Mouse (Mus musculus): Measurements from ENCODE around the gene Cuedc2. TPM values are rescaled to one million over a fixed set of nuclear protein-coding genes. Genes with fewer than 3 reads are reported as not detected.

The Cuedc2 gene
- polyA plus RNA-seq, 1 experiment = 69.8 TPM

DNA sequence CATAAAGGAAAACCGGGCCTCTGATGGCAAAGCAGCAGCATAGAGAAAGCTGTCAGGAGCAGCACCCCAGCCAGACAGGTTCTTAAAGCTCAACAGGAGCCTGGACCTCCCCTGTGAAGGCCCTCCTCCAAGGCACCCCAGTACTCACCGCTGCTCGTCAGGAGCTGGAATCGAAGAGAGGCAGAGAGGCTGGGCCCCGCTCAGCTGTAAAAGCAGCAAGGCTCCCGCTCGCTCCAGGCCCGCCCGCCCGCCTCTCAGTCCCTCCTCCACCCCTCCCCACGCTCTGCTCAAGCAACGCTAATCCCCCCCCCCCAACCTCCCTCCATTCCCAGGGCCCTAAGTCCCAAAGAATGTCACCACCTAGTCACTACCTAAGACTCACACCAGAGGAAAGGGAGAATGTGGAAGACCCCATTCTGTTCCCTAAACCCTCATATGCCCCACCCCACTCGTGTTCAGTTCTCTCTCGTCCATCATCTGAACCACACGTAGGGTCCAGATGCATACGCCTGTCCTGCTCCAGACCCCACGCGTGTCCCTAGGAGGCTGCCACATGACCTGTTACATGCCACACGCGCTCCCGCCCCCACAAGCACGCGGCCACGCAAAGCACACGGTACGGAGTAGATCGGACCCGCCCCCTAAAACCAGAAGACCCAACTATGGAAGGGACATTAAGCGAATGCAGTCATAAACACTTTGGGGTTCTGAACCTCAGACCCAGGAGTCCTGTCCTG lies 12.3 kb downstream of the Cuedc2 start:
- Histone ChIP-seq H3K27me3 (replicated peaks; ENCODE audit: control insufficient read depth, insufficient read depth, low read length) (no peaks in the 10 kb centered on the region), H3K4me1 (ENCODE audit: control insufficient read depth, insufficient read depth, low read length) (peaks cover 6% of the 10 kb centered on the region; the same call in 1 of the 2 replicates), H3K4me3 (ENCODE audit: insufficient read depth, low read depth, low read length) (no peak overlapping the region), H3K36me3 (ENCODE audit: control insufficient read depth, insufficient read depth, low read length) (no peaks in the 10 kb centered on the region), H3K27ac (ENCODE audit: insufficient read depth, low read depth, low read length) (no peak overlapping the region)
- 16% methylated on average over 29 of the region's 29 CpGs for WGBS
- DNase-seq = no peak
- TF ChIP-seq POLR2A (IDR thresholded peaks at IDR 0.05; ENCODE audit: low read depth, low read length) (no peak), CTCF (conservative IDR thresholded peaks at IDR 0.05; ENCODE audit: insufficient read depth, insufficient read length, low read depth, low read length) (no peak)

DNA sequence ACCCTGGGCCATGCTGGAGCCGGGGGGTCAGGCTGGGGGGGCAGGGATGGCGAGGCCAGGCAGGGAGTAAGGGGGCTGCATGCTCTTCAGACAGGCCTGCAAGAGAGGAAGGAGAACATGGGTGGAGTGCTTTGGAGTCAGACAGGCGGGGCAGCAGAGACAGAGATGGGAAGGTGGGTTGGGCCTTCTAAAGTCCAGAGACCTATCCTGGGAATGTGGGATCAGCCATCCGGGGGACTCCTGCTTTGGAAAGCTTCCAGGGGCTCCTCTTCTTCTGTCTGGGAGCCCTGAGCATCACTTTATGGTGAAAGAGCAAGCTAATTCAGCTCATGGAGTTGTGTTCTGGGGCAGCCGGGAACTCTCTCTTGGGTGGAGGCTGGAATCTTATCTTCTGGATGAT lies 13.6 kb downstream of the Cuedc2 start:
- Histone ChIP-seq H3K36me3 (ENCODE audit: control insufficient read depth, insufficient read depth, low read length) (no peaks in the 10 kb centered on the region), H3K4me3 (ENCODE audit: insufficient read depth, low read depth, low read length) (no peak overlapping the region), H3K27ac (ENCODE audit: insufficient read depth, low read depth, low read length) (no peak overlapping the region), H3K27me3 (replicated peaks; ENCODE audit: control insufficient read depth, insufficient read depth, low read length) (no peaks in the 10 kb centered on the region), H3K4me1 (ENCODE audit: control insufficient read depth, insufficient read depth, low read length) (peaks cover 6% of the 10 kb centered on the region; the same call in 1 of the 2 replicates)
- TF ChIP-seq CTCF (conservative IDR thresholded peaks at IDR 0.05; ENCODE audit: insufficient read depth, insufficient read length, low read depth, low read length) (no peak), POLR2A (IDR thresholded peaks at IDR 0.05; ENCODE audit: low read depth, low read length) (no peak)
- 71% methylated on average over 5 of the region's 5 CpGs for WGBS
- DNase-seq = no peak

DNA sequence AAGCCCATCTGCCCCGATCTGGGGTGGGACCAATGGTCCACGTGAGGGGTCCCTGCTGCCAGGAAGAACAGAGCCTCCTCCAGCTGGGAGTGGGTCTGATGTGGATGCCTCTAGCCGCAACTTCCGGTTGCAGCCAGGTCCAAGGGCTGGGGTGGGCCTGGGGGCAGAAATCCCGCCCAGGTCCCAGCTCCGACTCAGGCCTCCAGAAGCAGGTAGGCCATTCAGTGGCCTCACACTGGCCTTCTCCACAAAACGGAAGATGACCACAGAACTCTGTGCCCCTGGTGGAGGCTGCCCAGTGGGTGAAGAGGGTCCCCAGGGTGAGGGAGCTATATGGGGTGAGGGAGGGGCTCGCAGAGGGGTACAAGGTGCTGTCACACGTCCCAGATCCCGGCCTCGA lies 14.1 kb downstream of the Cuedc2 start:
- no peak overlapping the region for H3K4me3 ChIP-seq (ENCODE audit: insufficient read depth, low read depth, low read length)
- no peak overlapping the region for H3K27ac ChIP-seq (ENCODE audit: insufficient read depth, low read depth, low read length)
- DNase-seq = no peak
- TF ChIP-seq POLR2A (IDR thresholded peaks at IDR 0.05; ENCODE audit: low read depth, low read length) (no peak), CTCF (conservative IDR thresholded peaks at IDR 0.05; ENCODE audit: insufficient read depth, insufficient read length, low read depth, low read length) (no peak)
- no peaks in the 10 kb centered on the region for H3K36me3 ChIP-seq (ENCODE audit: control insufficient read depth, insufficient read depth, low read length)
- peaks cover 6% of the 10 kb centered on the region; the same call in 1 of the 2 replicates for H3K4me1 ChIP-seq (ENCODE audit: control insufficient read depth, insufficient read depth, low read length)
- WGBS = 69% methylated on average over 11 of the region's 11 CpGs
- H3K27me3 ChIP-seq (replicated peaks; ENCODE audit: control insufficient read depth, insufficient read depth, low read length) = no peaks in the 10 kb centered on the region

DNA sequence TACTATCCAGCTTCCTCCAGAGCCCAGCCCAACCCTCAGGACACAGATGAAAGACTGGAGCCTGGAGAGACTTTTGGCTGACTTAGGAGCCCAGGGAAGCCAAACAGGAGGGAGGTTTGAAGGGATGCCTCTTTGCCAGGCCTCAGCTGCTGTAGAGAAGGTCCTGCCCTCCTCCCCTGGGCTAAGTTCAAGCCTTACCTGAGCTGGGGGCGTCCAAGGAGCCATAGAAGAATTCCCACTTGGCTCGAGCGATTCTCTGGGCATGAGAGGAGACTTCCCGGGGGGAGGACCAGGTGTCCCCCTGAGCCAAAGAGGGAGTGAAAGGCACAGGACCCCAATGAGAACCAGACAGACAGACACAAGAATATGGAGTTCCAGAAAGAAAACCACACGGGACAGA lies 14.8 kb downstream of the Cuedc2 start:
- Histone ChIP-seq H3K4me3 (ENCODE audit: insufficient read depth, low read depth, low read length) (no peak overlapping the region), H3K4me1 (ENCODE audit: control insufficient read depth, insufficient read depth, low read length) (peaks cover 6% of the 10 kb centered on the region; the same call in 1 of the 2 replicates), H3K27ac (ENCODE audit: insufficient read depth, low read depth, low read length) (no peak overlapping the region), H3K27me3 (replicated peaks; ENCODE audit: control insufficient read depth, insufficient read depth, low read length) (no peaks in the 10 kb centered on the region), H3K36me3 (ENCODE audit: control insufficient read depth, insufficient read depth, low read length) (no peaks in the 10 kb centered on the region)
- WGBS = 64% methylated on average over 5 of the region's 5 CpGs
- TF ChIP-seq CTCF (conservative IDR thresholded peaks at IDR 0.05; ENCODE audit: insufficient read depth, insufficient read length, low read depth, low read length) = no peak
- DNase-seq = no peak

DNA sequence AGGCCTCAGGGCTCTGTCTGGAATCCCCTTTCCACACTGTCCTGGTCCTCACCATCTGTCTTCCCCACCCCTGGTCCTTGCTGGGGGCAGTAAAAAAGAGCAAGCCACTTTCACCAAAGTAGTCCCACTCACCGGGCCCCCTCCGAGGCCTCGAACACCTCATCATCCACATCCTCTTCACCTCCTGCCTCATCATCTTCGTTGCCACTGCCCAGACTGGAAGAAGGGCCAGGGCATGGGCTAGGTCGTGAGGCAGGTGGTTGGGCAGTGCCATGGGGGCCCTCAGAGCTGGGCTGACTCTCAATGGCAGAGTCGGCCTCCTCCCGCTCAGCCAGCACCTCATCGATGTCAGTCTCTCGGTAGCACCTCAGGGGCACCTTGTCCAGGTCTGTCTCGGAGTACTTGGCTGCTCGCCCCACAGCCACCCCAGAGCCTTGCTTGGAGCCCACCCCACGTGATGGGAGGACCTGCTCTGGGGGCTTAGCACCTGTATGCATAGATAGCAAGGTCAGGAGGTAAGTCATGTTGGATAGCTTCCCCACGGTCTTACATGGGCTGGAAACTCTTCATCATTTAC lies 15.4 kb downstream of the Cuedc2 start:
- WGBS = 72% methylated on average over 13 of the region's 13 CpGs
- Histone ChIP-seq H3K4me1 (ENCODE audit: control insufficient read depth, insufficient read depth, low read length) (peaks cover 6% of the 10 kb centered on the region; the same call in 1 of the 2 replicates), H3K4me3 (ENCODE audit: insufficient read depth, low read depth, low read length) (no peak overlapping the region), H3K36me3 (ENCODE audit: control insufficient read depth, insufficient read depth, low read length) (no peaks in the 10 kb centered on the region), H3K27ac (ENCODE audit: insufficient read depth, low read depth, low read length) (no peak overlapping the region), H3K27me3 (replicated peaks; ENCODE audit: control insufficient read depth, insufficient read depth, low read length) (no peaks in the 10 kb centered on the region)
- TF ChIP-seq POLR2A (IDR thresholded peaks at IDR 0.05; ENCODE audit: low read depth, low read length) (no peak), CTCF (conservative IDR thresholded peaks at IDR 0.05; ENCODE audit: insufficient read depth, insufficient read length, low read depth, low read length) (no peak)
- DNase-seq = no peak

DNA sequence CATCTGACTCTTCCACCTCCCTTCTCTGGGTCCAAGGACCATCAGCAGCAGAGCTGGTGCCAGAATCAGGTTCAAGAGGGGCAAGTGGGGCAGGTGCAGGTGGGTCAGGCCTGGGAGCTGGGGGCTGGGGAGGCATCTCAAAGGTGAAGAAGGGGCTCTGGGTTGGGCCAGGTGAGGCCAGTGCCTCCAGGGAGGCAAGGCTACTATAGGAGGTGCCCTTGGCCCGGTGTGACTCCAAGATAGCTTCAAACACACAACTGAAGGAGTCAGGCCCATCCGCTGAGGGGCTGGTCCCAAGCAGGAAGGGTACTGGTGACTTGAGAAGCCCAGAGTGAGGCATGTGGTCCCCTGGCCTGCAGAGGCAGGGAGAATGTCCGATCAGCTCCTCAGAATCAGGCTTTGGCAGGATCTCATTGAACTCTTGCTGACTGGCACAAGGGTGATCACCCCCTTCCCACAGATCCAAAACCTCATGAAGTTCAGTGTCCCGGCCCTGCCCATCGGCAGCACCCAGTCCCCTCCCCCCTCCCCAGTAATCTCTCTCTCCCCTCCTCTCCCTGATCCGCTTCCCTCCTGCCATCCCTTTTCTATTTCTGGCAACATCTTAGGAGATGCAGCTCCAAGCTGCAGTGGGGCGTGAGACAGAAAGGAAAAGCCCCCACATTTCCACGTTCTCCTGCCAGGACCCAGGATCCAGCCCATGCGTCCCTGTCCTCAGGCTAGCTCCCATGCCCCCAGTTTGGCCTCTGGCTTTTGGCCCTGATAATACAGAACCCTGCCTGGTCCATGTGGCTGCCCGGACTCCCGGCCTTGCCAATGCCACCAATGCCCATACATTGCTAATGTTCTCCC lies 16.1 kb downstream of the Cuedc2 start:
- no peak for TF ChIP-seq POLR2A (IDR thresholded peaks at IDR 0.05; ENCODE audit: low read depth, low read length)
- TF ChIP-seq CTCF (conservative IDR thresholded peaks at IDR 0.05; ENCODE audit: insufficient read depth, insufficient read length, low read depth, low read length) = no peak
- no peak overlapping the region for H3K27ac ChIP-seq (ENCODE audit: insufficient read depth, low read depth, low read length)
- no peaks in the 10 kb centered on the region for H3K36me3 ChIP-seq (ENCODE audit: control insufficient read depth, insufficient read depth, low read length)
- DNase-seq = no peak
- no peaks in the 10 kb centered on the region for H3K27me3 ChIP-seq (replicated peaks; ENCODE audit: control insufficient read depth, insufficient read depth, low read length)
- no peak overlapping the region for H3K4me3 ChIP-seq (ENCODE audit: insufficient read depth, low read depth, low read length)
- peaks cover 4% of the 10 kb centered on the region; the same call in 1 of the 2 replicates for H3K4me1 ChIP-seq (ENCODE audit: control insufficient read depth, insufficient read depth, low read length)
- 63% methylated on average over 11 of the region's 11 CpGs for WGBS

All from kidney, adult 2 months (tissue).